Mouse (Mus musculus): Measurements from ENCODE around the gene A030014E15Rik. TPM values are rescaled to one million over a fixed set of nuclear protein-coding genes. Genes with fewer than 3 reads are reported as not detected.

A030014E15Rik gene
- polyA plus RNA-seq (2017; shearing (Covaris generic)) = not detected

DNA sequence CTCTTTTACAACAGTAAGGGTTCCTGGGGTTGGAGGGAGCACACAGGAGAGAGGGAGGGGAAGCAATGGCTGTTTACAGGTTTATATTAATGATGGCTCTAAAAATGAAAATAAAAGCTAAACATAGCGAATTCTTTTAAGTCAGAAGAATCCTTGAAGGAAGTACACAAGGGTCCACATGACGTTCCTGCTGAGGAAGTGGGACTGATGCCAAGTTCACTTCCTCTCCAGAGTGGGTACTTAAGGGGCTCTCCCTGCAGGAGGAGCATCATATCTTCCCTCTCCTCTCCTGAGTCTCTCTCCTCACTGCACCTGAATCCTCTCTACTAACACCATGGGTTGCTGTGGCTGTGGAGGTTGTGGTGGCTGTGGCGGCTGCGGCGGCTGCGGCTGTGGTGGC lies at the start of gene A030014E15Rik:
A030014E15Rik (plus strand) TSS at position 268 of the 400 bp plus-strand sequence.

DNA sequence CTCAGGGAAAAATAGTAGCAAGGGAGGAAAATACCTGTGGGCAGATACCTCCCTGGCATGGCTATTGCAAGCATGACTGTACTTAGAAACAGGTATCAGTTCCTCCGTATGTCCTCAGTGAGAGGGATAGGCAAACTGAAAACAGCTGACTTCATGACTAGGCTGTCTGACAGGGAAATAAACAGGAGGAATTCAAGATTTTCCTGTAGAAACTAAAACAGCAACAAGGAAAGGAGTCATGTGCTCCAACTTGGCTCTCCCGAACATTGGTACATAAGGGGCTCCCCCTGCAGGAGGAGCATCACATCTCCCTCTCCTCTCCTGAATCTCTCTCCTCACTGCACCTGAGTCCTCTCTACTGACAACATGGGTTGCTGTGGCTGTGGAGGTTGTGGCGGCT lies 11.7 kb upstream of the A030014E15Rik start, which contains the start of gene A030005L19Rik:
A030005L19Rik (plus strand) TSS at position 301 of the 400 bp plus-strand sequence.

DNA sequence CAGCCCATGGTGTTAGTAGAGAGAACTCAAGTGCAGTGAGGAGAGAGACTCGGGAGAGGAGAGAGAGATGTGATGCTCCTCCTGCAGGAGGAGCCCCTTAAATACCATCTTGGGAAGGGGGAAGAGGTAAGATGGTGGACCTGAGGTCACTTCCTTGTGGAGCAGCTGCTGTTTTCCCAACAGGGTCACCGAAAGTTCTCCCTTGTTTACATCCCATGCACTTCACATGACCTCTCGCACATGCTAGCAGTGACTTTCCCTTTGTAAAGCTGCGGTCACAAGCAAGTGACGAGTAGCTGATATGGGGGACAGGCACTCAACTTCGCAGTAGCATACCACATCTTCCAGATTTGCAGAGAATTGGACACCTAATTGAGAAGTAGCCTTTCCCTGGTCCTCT lies 6.6 kb downstream of the A030014E15Rik start, which contains the start of gene Gm6217:
Gm6217 (minus strand) TSS at position 74 of the 400 bp plus-strand sequence.

DNA sequence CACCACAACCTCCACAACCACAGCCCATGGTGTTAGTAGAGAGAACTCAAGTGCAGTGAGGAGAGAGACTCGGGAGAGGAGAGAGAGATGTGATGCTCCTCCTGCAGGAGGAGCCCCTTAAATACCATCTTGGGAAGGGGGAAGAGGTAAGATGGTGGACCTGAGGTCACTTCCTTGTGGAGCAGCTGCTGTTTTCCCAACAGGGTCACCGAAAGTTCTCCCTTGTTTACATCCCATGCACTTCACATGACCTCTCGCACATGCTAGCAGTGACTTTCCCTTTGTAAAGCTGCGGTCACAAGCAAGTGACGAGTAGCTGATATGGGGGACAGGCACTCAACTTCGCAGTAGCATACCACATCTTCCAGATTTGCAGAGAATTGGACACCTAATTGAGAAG lies 18.6 kb downstream of the A030014E15Rik start, which contains the start of gene A030003K21Rik:
A030003K21Rik (minus strand) TSS at position 94 of the 400 bp plus-strand sequence.

DNA sequence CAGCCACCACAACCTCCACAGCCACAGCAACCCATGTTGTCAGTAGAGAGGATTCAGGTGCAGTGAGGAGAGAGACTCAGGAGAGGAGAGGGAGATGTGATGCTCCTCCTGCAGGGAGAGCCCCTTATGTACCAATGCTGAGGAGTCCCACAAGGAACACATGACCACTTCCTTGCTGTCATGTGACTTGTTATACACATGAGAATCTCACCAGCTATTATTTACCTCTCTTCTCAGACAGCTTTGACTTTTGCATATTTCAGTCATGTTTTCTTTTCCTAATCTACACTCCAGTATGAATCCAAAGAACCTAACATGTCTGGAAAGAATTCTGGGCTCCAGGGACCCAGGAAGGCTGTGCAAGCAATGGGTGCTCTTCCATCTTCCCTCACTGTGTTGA lies 31.2 kb downstream of the A030014E15Rik start, which contains the start of gene Gm7544:
Gm7544 (minus strand) TSS at position 101 of the 400 bp plus-strand sequence.

DNA sequence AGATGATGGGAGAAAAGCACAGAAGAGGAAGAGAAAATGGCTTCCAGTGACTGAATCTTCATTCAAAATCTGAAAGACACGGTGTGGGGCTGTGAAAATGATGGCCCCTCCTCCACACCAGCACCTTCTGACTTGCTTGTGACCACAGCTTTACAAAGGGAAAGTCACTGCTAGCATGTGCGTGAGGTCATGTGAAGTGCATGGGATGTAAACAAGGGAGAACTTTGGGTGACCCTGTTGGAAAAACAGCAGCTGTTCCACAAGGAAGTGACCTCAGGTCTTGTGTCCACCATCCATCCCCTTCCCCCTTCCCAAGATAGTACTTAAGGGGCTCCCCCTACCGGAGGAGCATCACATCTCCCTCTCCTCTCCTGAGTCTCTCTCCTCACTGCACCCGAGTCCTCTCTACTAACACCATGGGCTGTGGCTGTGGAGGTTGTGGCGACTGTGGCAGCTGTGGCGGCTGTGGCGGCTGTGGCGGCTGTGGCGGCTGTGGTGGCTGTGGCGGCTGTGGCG lies 35.2 kb downstream of the A030014E15Rik start, which contains the start of gene Gm47955:
Gm47955 (plus strand) TSS at position 417 of the 516 bp plus-strand sequence.

Other genes with a start within 250 kb of the A030014E15Rik start
- 100 to 1,000 TPM; 182 to 184 TPM for gene Mff, start 200.0 kb upstream of the A030014E15Rik start, polyA plus RNA-seq (2017; shearing (Covaris generic))
- under 1 TPM in 1 of 2 experiments, not detected in 1; 0.20 TPM for gene Tm4sf20, start 156.5 kb upstream of the A030014E15Rik start, polyA plus RNA-seq (2017; shearing (Covaris generic))
- gene Gm47791, start 153.7 kb upstream of the A030014E15Rik start, polyA plus RNA-seq (2017; shearing (Covaris generic)) = not detected
- 100 to 1,000 TPM; 171 to 264 TPM for gene Agfg1, start 85.4 kb upstream of the A030014E15Rik start, polyA plus RNA-seq (2017; shearing (Covaris generic))
- gene A030005L19Rik, start 11.6 kb upstream of the A030014E15Rik start, polyA plus RNA-seq (2017; shearing (Covaris generic)) = under 1 TPM in 1 of 2 experiments, not detected in 1; 0.50 TPM
- not detected for gene Gm6217, start 6.5 kb downstream of the A030014E15Rik start, polyA plus RNA-seq (2017; shearing (Covaris generic))
- gene A030003K21Rik, start 18.5 kb downstream of the A030014E15Rik start, polyA plus RNA-seq (2017; shearing (Covaris generic)) = not detected
- gene Gm7544, start 31.1 kb downstream of the A030014E15Rik start, polyA plus RNA-seq (2017; shearing (Covaris generic)) = 1 to 10 TPM in 1 of 2 experiments, not detected in 1; 1.4 TPM
- not detected for gene Gm47955, start 35.4 kb downstream of the A030014E15Rik start, polyA plus RNA-seq (2017; shearing (Covaris generic))
- 1 to 10 TPM in 1 of 2 experiments, not detected in 1; 1.0 TPM for gene Gm47959, start 75.6 kb downstream of the A030014E15Rik start, polyA plus RNA-seq (2017; shearing (Covaris generic))
- not detected for gene Slc19a3, start 113.5 kb downstream of the A030014E15Rik start, polyA plus RNA-seq (2017; shearing (Covaris generic))
- gene Krtap28-10, start 117.6 kb downstream of the A030014E15Rik start, polyA plus RNA-seq (2017; shearing (Covaris generic)) = not detected
- under 1 TPM in 1 of 2 experiments, not detected in 1; 0.46 TPM for gene Gm47969, start 120.0 kb downstream of the A030014E15Rik start, polyA plus RNA-seq (2017; shearing (Covaris generic))
- under 1 TPM; 0.19 to 0.75 TPM for gene A030005K14Rik, start 134.5 kb downstream of the A030014E15Rik start, polyA plus RNA-seq (2017; shearing (Covaris generic))
- not detected for gene Krtap28-13, start 136.0 kb downstream of the A030014E15Rik start, polyA plus RNA-seq (2017; shearing (Covaris generic))
- gene Ccl20, start 191.8 kb downstream of the A030014E15Rik start, polyA plus RNA-seq (2017; shearing (Covaris generic)) = not detected
- gene Daw1, start 234.8 kb downstream of the A030014E15Rik start, polyA plus RNA-seq (2017; shearing (Covaris generic)) = under 1 TPM in 1 of 2 experiments, not detected in 1; 0.35 TPM